Mouse (Mus musculus) heart, postnatal 0 days (tissue): ENCODE results near the gene Gpatch2l. TPM values are rescaled to one million over a fixed set of nuclear protein-coding genes. Genes with fewer than 3 reads are reported as not detected.

Experiments
- ATAC-seq: fragments of 200-750 bp; cut with Nextera tagmentation; 2 replicates; pipeline ENCODE4 v1.8.0; 2017; ENCODE audit warnings: low read depth, moderate number of reproducible peaks, moderate library complexity; ENCODE audit not compliant: insufficient read depth
- DNase-seq: peaks from one replicate; pipeline ENCODE4 v3.0.0-alpha.2; 2016; ENCODE audit warnings: low spot score
- H3K27ac ChIP-seq: fragments of 300-500 bp; sonication (generic); 2 replicates; pipeline ENCODE4 v1.5.1; 2014; ENCODE audit warnings: low read depth, mild to moderate bottlenecking
- H3K27me3 ChIP-seq: fragments of 300-500 bp; sonication (generic); 2 replicates; pipeline ENCODE4 v1.6.1; 2014; ENCODE audit warnings: low read length, mixed read lengths; ENCODE audit not compliant: control insufficient read depth, insufficient read depth
- H3K36me3 ChIP-seq: fragments of 300-500 bp; sonication (generic); replicated peaks from 2 replicates; pipeline ENCODE4 v1.6.1; 2014; ENCODE audit warnings: low read length, mixed read lengths; ENCODE audit not compliant: control insufficient read depth, insufficient read depth
- H3K4me1 ChIP-seq: fragments of 300-500 bp; sonication (generic); 2 replicates; pipeline ENCODE4 v1.6.1; 2014; ENCODE audit warnings: antibody characterized with exemption; ENCODE audit not compliant: control insufficient read depth, insufficient read depth
- H3K4me2 ChIP-seq: fragments of 300-500 bp; sonication (generic); 2 replicates; pipeline ENCODE4 v1.6.1; 2014; ENCODE audit warnings: low read depth, mild to moderate bottlenecking, low read length, moderate library complexity
- H3K4me3 ChIP-seq: fragments of 300-500 bp; sonication (generic); 2 replicates; pipeline ENCODE4 v1.5.1; 2014; ENCODE audit warnings: low read depth, low read length
- H3K9ac ChIP-seq: fragments of 300-500 bp; sonication (generic); replicated peaks from 2 replicates; pipeline ENCODE4 v1.6.1; 2014; ENCODE audit warnings: low read depth, low read length, mixed read lengths
- H3K9me3 ChIP-seq: fragments of 300-500 bp; sonication (generic); replicated peaks from 2 replicates; pipeline ENCODE4 v1.6.1; 2016; ENCODE audit warnings: low read length; ENCODE audit not compliant: control insufficient read depth
- CTCF ChIP-seq: IDR thresholded peaks from 2 replicates; pipeline ENCODE4 v1.5.1; 2016; ENCODE audit warnings: antibody characterized with exemption, control low read depth, low read depth
- EP300 ChIP-seq: IDR thresholded peaks from 2 replicates; pipeline ENCODE4 v1.6.1; 2016; ENCODE audit warnings: antibody characterized with exemption, low read depth
- WGBS: fragments of 180-500 bp; shearing (Covaris S2); extraction: QIAGEN DNeasy Blood & Tissue Kit; methylation state at CpG from one replicate; pipeline ENCODE4 v1.1.7; 2014; 5-methylcytosine and 5-hydroxymethylcytosine counted together
- polyA plus RNA-seq: library from polyadenylated mRNA; unstranded; fragments of >200 nt; fragmentation: Nextera tagmentation; extraction: Ambion mirVana; gene quantifications from 2 replicates; pipeline ENCODE4 v1.2.1, GENCODE M21; 2015
- total RNA-seq: library from RNA; depleted of rRNA; stranded (reverse); fragments of >200 nt; gene quantifications from 2 replicates; pipeline ENCODE4 v1.2.3, GENCODE M21; 2014; ENCODE audit warnings: low replicate concordance

Gene Gpatch2l
- total and polyA plus RNA-seq, 2 experiments from 2014 or later, result 10.1 to 16.0 TPM

- no peak for DNase-seq
- 61% methylated on average over 4 of the region's 4 CpGs for WGBS
- Histone ChIP-seq H3K4me3 (no peak overlapping the region), H3K4me2 (no peak overlapping the region), H3K4me1 (no peaks in the 10 kb centered on the region), H3K36me3 (no peaks in the 10 kb centered on the region), H3K27ac (no peak overlapping the region), H3K27me3 (no peaks in the 10 kb centered on the region), H3K9me3 (no peaks in the 10 kb centered on the region), H3K9ac (no peak overlapping the region)
- ATAC-seq, result no peak
- TF ChIP-seq CTCF, result no peak
- TF ChIP-seq EP300, result no peak
These were observed 7.4 kb upstream of the Gpatch2l start for GRCm38 (mm10) chr12:86234295-86234694.

- ATAC-seq (no peak), DNase-seq (no peak)
- H3K27ac ChIP-seq, result no peak overlapping the region
- H3K4me2 ChIP-seq, result no peak overlapping the region
- WGBS, result 63% methylated on average over 2 of the region's 2 CpGs
- H3K9ac ChIP-seq, result no peak overlapping the region
- H3K9me3 ChIP-seq, result no peaks in the 10 kb centered on the region
- H3K4me3 ChIP-seq, result no peak overlapping the region
- H3K27me3 ChIP-seq, result no peaks in the 10 kb centered on the region
- H3K4me1 ChIP-seq, result peaks cover 9% of the 10 kb centered on the region; the same call in 1 of the 2 replicates
- TF ChIP-seq EP300, result no peak
- no peak for TF ChIP-seq CTCF
- no peaks in the 10 kb centered on the region for H3K36me3 ChIP-seq
These were observed 2.9 kb upstream of the Gpatch2l start for GRCm38 (mm10) chr12:86238736-86239135.

- no peaks in the 10 kb centered on the region for H3K27me3 ChIP-seq
- H3K27ac ChIP-seq, result peak overlapping the region; percentile 88
- H3K36me3 ChIP-seq, result peaks cover 13% of the 10 kb centered on the region
- peak overlapping the region; percentile 96 for H3K4me2 ChIP-seq
- ATAC-seq (no peak), DNase-seq (no peak)
- H3K9ac ChIP-seq, result peak overlapping the region; percentile 86
- H3K4me3 ChIP-seq, result peak overlapping the region; percentile 92
- WGBS, result 7% methylated on average over 7 of the region's 7 CpGs
- H3K9me3 ChIP-seq, result no peaks in the 10 kb centered on the region
- TF ChIP-seq CTCF (no peak), EP300 (no peak)
- H3K4me1 ChIP-seq, result peaks cover 16% of the 10 kb centered on the region; the same call in 1 of the 2 replicates
These were observed 905 bp downstream of the Gpatch2l start for GRCm38 (mm10) chr12:86242563-86242962.

- DNase-seq (no peak), ATAC-seq (no peak)
- H3K4me1 ChIP-seq, result peaks cover 21% of the 10 kb centered on the region; the same call in 1 of the 2 replicates
- H3K36me3 ChIP-seq, result peaks cover 13% of the 10 kb centered on the region
- H3K9ac ChIP-seq, result no peak overlapping the region
- H3K9me3 ChIP-seq, result no peaks in the 10 kb centered on the region
- H3K27me3 ChIP-seq, result no peaks in the 10 kb centered on the region
- WGBS, result 93% methylated on average over 17 of the region's 17 CpGs
- no peak for TF ChIP-seq CTCF
- TF ChIP-seq EP300, result no peak
- no peak overlapping the region for H3K4me2 ChIP-seq
- no peak overlapping the region for H3K4me3 ChIP-seq
- H3K27ac ChIP-seq, result no peak overlapping the region
These were observed 2.3 kb downstream of the Gpatch2l start for GRCm38 (mm10) chr12:86243936-86244335.

GRCm38 (mm10) chr12:86250183-86250582 is 8.5 kb downstream of the Gpatch2l start:
- Histone ChIP-seq H3K4me3 (no peak overlapping the region), H3K4me1 (0 out of 2 replicates have a peak, but pooled peaks cover 7% of the 10 kb centered on the region), H3K4me2 (no peak overlapping the region), H3K27ac (no peak overlapping the region), H3K27me3 (no peaks in the 10 kb centered on the region), H3K36me3 (no peaks in the 10 kb centered on the region; the same call in none of the 2 replicates), H3K9ac (no peak overlapping the region), H3K9me3 (no peaks in the 10 kb centered on the region)
- 62% methylated on average over 4 of the region's 4 CpGs for WGBS
- ATAC-seq, result no peak
- no peak for DNase-seq
- TF ChIP-seq CTCF, result no peak
- no peak for TF ChIP-seq EP300

GRCm38 (mm10) chr12:86254910-86255309 is 13.3 kb downstream of the Gpatch2l start:
- no peak overlapping the region for H3K9ac ChIP-seq
- TF ChIP-seq CTCF (no peak), EP300 (no peak)
- H3K27ac ChIP-seq, result no peak overlapping the region
- 0 out of 2 replicates have a peak, but pooled peaks cover 7% of the 10 kb centered on the region for H3K4me1 ChIP-seq
- DNase-seq (no peak), ATAC-seq (no peak)
- H3K9me3 ChIP-seq, result no peaks in the 10 kb centered on the region
- H3K27me3 ChIP-seq, result no peaks in the 10 kb centered on the region
- WGBS, result 84% methylated on average over 7 of the region's 7 CpGs
- H3K4me2 ChIP-seq, result no peak overlapping the region
- H3K36me3 ChIP-seq, result peaks cover 11% of the 10 kb centered on the region; the same call in 1 of the 2 replicates
- no peak overlapping the region for H3K4me3 ChIP-seq
